Mouse (Mus musculus): ENCODE data around the gene Inka2.
"Not testable (repeated sequence)": the region's sequence is repeated elsewhere in the genome, so short reads cannot be mapped to it uniquely, and the experiment has no call there.

Gene Inka2

DNA sequence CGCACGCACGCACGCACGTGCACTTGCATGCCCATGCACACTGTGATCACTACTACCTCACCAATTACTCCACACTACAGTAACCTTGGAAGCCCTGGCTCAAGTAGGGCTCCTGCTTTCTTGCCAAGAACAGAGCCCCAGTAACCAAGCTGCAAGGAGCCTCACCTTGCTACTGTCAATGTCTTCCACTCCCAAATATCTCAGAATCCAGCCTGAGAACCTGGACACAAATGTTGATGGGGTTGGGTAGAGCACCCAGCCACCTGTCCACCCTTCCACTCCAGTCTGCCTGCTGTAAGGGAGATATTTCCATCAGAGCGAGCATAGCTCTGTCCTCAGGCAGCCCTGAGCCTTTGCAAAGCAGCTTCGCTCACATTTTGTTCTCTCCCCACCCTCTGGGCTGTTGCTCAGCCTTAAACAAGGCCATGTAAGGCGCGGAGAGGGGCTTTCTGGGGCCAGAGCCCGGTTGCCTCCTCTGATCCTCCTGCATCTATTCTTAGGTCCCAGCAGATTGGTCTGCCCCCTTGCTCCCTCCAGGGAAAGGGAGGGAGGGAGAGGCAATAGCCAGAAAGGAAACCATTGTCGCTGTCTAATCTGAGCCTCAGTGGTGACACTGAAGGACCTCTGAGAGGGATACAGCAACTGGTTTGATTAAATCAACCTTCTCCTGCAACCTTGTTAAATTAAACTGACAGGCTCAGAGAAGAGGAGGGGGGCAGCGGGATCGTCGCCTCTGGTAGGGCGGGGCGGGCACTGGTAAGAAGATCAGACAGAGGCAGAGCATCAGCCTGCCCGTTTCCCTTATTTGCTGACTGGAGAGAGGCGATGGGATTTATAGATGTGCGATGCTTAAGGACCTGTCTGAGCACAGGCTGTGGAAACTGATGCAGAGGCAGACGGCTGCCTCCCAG is 8.7 kb upstream of the Inka2 start:
- in situ Hi-C loops (cut with MboI; ENCODE audit: low sequenced_read_pairs): no loop called here

DNA sequence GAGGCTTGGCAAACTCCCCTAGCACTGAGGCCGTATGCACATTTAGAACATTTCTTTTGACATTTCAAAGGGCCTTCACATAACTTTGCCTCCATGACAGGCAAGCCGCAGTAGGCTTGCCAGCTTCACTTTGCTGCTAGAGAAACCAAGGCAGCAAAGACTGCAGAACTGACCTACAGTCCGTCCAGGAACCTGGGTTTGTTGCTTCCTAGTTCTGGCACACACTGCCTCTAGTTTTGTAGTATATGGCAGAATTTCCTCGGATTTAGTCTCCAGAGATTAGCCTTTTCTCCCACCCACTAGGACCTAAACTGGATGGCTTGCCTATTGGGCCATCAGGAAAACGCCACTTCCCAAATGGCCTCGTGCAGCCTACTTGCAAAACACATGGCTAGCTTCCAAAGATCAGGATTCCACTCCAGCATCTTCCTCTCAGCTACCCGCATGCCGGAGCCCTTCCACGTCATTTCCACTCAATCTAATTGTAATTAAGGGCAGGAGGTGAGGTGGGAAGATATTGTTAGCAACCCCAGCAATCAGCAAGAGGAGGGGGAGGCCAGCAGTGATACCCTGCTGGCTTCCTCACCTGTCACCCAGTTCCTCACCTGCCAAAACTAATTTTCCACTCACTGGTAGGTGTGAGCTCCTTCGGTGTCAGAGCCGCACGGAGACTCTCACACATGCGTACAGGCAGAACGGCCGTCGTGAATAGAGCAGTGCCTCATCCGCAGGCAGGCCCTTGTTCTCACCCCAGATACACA is 7.8 kb upstream of the Inka2 start:
- in situ Hi-C loops (cut with MboI; ENCODE audit: low sequenced_read_pairs): no loop called here

DNA sequence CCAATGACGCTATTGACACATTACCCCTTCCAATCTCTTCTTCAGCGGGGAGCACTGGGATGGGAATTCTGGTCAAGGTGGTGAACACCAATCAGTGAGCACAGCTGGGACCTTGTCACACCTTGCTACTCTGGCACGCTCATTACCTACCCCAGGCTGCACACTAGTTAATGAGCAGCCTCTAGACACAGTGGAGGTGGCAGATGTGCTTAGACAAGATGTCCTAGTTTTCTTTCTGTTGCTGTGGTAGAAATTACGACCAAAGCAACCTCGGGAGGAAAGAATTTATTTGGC is 7.3 kb upstream of the Inka2 start:
- in situ Hi-C loops (cut with MboI; ENCODE audit: low sequenced_read_pairs): no loop called here

DNA sequence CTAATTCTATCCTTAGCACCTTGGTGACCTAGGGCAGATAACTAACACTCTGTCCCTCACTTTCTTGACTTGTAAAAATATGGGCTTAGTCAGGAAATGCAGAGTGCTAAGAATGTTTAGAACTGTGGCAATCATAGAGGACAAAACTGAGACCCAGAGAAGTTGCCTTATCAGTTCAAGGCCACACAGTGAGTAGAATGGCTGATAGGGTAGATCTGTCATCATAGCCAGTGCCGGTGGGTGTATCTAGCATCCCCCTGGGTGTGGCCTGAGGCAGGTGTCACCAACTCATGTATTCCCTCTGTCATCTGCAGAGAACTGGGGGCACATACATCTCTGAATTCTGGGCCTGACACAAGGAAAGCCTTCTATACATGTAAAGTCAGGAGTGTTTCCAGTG is 6.1 kb upstream of the Inka2 start:
- in situ Hi-C loops (cut with MboI; ENCODE audit: low sequenced_read_pairs): no loop called here

DNA sequence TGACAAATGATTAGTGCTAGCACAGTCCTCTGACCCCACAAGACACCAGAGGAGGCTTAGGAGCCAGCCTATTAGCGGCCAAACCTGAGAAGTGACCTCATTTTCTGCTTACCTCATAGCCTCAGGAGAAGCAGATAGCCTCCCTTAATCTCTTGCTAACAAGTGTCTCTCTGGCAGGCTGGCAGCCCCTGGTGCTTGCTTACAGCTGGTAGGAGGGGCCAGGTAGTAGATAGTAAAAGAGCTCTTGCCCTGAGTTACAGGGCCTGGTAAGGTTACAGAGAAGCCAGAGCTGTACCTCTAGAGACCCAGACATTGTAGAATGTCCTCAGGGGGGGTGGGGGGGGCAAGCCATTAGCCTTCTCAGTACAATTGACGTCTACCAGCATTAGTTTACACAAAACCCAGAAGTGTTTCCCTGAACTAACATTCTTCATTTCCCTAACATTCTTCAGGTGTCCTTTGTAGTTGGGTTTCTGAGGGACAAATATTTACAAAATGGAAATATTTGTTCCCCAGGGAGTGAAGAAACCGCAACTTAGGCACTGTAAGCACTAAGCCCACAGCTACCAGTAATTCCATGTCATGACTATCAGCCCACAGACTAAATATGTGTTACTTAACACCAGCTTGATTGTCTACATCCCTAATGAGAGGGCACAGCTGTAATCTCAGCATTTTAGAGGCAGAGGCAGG is 5.0 kb upstream of the Inka2 start:
- in situ Hi-C loops (cut with MboI; ENCODE audit: low sequenced_read_pairs): no loop called here

DNA sequence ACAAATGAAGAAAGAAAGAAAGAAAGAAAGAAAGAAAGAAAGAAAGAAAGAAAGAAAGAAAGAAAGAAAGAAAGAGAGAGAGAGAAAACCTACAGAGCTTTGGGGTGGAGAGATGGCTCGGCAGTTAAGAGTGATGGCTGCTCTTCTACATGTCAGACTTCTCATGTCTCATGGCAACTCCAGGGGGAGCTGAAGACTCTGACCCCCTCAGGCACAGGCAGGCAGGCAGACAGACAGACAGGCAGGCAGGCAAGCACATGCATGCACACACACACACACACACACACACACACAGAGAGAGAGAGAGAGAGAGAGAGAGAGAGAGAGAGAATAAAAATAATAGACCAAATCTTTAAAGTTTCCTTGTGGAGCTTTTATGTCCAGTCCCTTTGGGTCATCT is 3.6 kb upstream of the Inka2 start:
- in situ Hi-C loops (cut with MboI; ENCODE audit: low sequenced_read_pairs): not testable (repeated sequence)

DNA sequence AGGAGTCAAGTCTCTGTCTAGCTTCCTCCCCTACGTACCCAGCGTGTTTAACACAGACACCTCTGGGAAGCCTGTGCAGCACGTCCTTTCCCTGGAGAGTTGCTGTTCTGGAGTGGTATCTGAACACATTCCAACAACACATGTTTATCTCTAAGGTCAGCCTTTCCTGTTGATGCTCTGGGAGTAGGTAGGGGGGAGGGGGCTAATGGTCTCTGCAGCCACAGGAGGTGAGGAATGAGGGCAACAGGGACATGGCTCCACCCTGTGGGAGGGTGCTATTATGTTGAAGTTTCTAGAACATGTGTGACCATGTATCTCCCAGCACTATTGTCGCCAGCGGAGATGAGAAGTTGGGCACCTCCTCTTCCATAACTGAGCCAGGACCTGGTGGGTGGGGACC is 3.0 kb upstream of the Inka2 start:
- in situ Hi-C loops (cut with MboI; ENCODE audit: low sequenced_read_pairs): no loop called here

DNA sequence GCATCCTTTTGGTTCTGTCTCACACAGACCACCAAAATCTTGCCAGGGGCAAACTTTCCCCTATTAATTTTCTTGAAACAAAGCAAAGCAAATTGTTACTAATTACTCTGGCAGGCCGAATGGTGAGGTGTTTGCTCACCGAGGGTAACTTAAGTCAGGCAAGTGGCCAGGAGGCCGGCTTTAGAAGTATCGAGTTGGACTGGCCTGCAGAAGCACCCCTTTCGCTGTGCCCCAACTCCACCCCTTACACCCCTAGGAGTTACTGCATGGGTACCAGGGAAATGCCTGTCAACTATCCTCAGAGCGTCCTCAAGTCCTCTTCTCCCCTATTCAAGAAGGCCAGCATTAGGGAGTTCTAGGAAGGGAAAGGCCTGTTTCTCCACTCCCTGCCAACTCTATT is 828 bp upstream of the Inka2 start:
- in situ Hi-C loops (cut with MboI; ENCODE audit: low sequenced_read_pairs): no loop called here

DNA sequence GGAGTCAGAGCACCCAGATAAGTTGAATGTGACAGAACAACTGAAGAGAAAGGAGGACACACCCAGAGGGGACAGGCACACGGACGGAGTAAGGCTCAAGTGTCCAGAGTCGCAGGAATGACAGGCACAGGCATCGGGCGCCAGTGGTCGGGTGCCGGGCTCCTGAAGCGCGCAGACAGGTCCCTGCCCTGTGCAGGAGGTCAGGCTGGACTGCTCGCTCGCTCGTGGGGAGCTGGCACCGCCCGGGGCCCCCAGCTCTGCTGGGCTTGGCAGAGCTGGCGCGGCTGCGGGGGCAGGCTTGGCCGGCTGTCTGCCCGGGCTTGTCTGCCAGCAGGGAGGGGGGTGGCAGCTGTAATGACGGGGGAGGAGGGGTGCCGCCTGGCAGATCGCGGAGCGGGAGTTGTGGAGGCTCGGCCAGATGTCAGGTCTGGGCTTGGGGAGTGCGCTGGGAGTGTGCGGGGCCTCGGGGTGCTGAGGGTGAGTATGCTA is 706 bp downstream of the Inka2 start:
- in situ Hi-C loops (cut with MboI; ENCODE audit: low sequenced_read_pairs): no loop called here

DNA sequence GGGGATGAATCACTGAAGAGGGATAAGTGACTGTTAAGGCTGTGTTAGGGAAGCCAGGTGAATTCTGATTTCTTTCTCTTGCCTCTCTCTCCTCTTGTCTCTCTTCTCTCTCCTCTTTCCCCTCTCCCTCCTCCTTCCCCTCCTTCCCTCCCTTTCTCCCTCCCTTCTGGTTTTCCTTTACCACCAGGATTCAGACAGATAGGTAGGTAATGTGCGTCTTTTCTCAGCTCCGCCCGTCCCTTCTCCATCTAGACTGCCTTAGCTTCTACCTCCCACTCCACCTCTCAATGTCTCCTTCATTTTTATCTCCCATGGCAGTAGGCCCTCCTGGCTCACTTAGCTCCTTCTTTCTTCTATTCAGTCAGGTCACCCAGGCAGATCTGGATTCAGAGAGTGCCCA is 1.2 kb downstream of the Inka2 start:
- in situ Hi-C loops (cut with MboI; ENCODE audit: low sequenced_read_pairs): no loop called here

DNA sequence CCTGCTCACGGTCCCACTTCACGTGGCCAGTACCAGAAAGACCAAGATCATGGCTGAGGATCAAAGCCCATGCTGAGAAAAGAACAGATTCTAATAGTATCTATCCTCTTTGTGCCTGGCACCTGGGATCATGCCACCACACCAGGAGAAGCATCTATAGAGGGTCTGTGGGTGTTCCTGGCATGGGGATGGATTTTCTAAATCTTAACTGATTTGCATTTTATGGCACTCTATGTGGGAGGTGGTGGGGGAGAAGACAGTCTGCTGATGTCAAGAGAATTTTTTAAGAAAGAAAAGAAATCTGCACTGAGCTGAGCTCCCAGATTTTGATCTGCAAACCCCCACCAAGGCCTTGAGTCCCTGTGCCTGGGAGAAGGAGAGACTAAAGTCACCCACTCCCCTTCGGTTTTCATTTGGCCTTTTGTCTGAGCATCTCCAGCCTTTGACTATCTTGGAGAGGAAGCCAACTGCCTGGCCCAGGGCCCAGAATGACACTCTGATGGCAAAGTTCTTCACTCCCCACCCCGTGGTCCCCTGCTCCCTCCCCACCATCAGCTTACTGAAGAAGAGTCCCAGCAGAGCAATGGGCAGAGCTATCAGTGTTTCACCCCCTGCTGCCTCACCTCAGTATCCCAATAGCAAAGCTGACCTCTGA is 2.1 kb downstream of the Inka2 start:
- in situ Hi-C loops (cut with MboI; ENCODE audit: low sequenced_read_pairs): no loop called here

DNA sequence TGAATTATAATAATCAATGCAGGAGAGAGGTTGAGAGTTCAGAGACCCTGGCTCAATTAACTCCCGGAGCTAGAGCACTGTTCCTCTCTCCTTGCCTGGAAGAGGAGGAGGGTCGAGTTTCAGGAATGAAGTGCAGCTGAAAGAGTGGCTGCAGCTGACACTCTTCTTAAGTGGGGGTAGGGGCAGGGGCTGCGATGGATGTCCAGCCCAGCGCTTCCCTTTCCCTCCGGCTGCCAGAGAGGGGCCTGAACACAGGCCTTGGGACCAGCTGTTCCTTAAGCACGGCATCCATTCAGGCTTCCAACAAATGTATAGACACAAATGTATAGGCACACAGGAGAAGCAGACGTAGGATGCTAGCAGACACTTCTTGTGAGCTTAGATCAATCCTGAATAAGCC is 3.2 kb downstream of the Inka2 start:
- in situ Hi-C loops (cut with MboI; ENCODE audit: low sequenced_read_pairs): no loop called here

DNA sequence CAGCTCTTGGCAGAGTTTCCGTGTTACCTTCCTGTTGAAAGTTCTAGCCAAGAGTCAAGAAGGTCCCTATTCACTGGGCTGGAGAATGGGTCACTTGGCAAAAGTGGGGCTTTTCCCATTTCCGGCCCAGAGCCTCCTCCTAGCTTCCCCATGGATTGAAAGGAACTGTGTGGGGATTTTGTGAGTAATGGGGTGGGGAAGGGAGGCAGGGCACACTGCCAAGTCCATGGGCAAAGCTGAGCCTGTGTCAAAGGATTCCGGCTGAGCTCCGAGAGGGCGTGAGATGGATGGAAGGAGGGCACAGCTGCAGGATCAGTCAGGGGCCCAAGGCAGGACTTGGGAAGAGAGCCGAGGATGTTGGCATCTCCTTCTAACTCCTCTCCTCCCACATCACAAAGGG is 5.8 kb downstream of the Inka2 start:
- in situ Hi-C loops (cut with MboI; ENCODE audit: low sequenced_read_pairs): no loop called here

DNA sequence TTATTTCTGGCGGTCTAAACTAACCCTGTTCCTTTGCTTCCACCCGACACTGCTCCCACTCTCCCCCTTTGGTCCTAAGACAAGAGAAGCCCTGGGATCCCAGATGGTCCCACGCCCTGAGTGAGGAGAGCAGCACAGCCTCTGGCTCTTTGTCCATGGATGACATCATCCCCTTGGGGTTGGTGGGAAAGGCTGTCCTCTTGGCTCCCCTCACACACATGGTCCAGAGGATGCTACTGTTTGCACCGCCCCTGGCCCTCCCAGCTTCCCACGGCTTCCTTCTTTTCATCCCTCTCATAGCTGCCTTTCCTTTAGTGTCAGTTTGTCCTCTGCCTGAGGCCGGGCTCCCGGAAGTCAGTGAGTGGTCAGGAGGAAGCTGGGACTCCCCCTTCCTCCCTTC is 7.3 kb downstream of the Inka2 start:
- in situ Hi-C loops (cut with MboI; ENCODE audit: low sequenced_read_pairs): no loop called here

DNA sequence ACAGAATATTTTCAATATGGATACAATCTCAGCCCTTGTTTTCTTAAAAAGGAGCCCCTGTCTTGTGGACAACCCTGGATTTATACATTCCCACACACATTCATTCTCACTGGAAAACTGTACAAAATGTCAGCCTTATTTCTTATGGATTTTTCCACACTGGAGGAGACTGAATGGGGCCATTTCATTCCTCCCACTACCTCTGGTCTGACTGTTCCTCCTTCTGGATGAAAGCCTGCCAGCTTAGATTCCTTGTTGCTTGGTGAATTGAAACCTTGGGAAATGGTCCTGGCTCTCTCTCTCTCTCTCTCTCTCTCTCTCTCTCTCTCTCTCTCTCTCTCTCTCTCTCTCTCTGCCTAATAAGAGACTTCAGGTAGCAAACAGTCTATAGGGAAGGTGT is 8.4 kb downstream of the Inka2 start:
- in situ Hi-C loops (cut with MboI; ENCODE audit: low sequenced_read_pairs): no loop called here

DNA sequence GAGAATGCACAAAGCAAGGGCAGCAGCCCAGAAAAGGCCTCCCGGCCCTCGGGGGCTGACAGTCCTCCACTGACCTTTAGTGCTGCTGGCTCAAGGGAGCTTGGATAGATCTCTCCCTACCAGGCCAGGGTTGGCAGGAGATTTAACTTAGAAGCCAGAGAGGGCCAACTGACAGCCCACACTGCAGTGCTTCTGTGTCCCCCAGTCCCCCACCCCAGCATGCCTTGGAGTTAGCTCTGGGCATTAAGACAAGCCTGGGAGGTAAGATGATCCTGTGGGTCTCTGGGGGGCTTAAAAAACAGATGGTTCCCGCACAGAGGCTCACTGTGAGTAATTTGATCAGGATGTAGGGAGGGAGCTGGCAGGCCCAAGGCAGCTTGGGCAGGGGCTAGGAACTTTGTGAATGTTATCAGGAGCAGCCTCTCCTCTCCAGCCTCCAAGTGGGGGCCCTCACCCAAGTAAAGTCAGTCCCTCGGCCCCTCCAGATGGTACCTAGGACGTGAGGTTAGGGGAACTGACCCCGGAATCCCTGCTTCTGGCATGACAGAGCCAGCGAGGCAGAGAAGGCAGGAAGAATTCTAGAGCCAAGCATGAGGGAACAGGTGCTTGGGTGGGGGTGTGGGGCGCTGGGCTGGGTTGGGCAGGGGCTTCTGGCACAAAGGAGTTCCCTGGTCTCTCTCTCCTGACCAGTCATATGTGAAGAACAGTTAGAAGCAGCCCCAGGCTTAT is 9.9 kb downstream of the Inka2 start:
- in situ Hi-C loops (cut with MboI; ENCODE audit: low sequenced_read_pairs): no loop called here

DNA sequence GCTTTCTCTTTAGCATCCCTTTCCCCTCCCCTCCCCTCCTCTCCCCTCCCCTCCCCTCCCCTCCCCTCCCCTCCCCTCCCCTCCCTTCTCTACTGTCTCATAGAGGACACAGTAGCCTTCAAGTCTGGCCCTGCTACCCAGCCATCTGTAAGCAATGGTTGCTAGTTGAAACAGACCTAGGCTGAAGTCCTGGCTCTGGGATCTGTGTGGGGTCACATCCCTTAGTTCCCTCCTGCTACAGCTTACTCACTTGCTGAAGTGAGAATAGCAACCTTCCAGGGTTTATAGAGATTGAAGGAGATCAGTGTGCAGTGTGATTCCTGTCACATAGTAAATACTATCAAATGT is 10.4 kb downstream of the Inka2 start:
- in situ Hi-C loops (cut with MboI; ENCODE audit: low sequenced_read_pairs): no loop called here

DNA sequence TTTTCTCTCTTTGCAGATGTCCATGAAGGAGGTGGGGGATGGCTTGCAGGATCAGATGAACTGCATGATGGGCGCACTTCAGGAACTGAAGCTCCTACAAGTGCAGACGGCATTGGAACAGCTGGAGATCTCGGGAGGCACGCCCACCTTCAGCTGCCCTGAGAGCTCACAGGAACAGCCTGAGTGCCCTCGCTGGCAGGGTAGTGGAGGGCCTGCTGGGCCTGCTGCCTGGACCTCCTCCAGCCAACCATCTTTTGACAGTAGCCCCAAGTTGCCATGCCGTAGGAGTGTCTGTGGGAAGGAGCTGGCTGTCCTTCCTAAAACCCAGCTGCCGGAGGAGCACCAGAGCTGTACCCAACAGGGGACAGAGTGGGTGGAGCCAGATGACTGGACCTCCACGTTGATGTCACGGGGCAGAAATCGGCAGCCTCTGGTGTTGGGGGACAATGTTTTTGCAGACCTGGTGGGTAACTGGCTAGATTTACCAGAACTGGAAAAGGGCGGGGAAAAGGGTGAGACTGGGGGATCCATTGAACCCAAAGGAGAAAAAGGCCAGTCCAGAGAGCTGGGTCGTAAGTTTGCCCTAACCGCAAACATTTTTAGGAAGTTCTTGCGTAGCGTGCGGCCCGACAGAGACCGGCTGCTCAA is 12.1 kb downstream of the Inka2 start:
- in situ Hi-C loops (cut with MboI; ENCODE audit: low sequenced_read_pairs): no loop called here

DNA sequence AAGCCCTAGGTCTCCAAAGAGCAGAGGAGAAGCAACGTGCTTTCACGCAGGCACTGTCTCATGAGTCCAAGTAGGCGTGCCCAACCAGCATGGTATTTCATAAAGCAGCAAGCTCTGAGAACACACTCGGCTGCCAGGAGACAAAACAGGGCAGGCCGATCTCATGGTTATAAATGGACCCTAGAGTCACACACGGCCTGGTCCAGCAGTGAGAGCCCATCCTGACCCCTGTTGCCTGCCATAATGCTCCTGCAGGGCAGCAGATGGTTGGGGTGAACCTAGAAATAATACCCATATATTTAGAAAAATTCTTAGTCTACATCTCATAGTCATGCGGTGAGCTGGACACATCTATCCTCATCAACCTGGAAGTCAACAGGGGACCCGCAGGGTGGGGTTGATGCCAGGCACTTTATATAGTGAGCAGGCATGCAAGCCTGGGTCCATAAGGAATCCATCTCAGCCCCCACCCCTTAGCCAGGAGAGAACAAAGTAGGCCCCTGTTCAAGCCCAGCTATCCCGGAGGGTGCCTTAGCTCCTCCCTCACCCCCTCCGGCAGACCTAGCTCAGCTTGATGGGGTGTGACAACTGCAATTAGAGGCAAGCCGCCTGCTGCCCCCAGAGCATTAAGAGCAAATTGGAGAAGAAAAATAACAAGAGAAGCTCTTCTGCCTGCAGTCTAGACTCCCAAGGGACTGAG is 13.6 kb downstream of the Inka2 start:
- in situ Hi-C loops (cut with MboI; ENCODE audit: low sequenced_read_pairs): no loop called here

DNA sequence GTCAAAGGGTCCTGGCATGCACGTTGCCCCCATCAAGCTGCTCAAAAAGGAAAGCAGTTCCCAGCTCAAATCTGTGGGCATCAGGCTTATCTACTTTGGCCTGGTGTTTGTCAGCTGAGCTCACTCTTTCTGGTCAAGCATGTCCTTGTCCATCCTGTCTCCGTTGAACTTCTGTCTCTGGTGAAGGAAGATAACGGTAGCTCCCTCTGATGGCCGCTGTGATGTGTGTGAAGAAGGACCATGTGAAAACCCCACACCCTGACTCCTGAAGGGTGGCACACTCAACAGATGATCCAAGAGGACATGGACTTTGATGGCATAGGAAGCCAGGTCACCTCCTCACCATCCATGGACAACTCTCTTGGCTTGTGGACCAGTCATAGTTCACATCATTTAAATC is 14.3 kb downstream of the Inka2 start:
- in situ Hi-C loops (cut with MboI; ENCODE audit: low sequenced_read_pairs): no loop called here

All from CH12F3 (cell line).